In the genomic region with DNA sequence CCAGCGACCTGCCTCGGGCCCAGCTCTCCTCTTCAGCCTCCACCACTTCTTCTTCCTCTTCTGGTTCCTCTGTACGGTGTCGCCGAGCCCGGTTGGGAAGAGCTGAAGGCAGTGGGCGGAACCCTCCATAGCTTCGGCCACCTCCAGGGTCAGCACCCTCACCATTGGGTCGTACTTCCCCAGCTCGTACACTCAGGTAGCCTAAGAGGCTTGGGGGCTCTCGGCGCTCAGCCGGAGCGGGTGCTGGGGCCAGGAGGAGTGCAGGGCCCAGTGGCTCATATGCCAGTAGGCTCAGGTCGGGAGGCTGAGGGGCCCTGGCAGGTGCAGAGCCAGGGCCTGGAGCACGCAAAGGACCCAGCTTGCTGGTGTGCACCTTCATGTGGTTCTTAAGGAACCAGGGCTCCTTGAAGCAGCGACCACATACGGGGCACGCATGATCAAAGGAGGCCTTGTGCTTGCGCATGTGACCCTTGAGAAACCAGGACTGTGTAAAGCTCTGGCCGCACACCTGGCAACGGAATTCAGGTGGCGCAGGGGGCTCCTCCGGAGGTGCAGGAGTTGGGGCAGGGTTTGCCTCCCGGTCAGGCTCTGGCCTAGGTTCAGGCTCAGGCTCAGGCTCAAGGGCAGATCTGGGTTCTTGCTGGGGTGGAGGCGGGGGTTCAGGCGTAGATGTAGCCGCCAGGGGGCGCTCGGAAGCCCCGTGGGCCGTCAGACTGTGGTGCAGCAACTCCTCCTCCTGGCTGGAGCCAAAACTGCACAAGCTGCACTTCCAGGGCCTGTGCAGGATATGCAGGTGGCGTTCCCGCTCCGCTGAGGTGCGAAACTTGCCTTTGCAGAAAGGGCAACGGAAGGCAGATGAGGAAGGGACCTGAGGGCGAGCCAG, we compare ENCODE assay signal across 8 mouse cellular contexts. TPM values are rescaled to one million over a fixed set of nuclear protein-coding genes. Genes with fewer than 3 reads are reported as not detected.
DNase-seq lines count a peak whose midpoint lies in the region; ATAC-seq lines count a peak whose summit lies in the region.

No protein-coding gene starts in this region.

- peak; percentile 81 for DNase-seq in 416B (ENCODE audit: low read depth)
- peak; percentile 78 to 85 for DNase-seq in adrenal gland, postnatal 4 days (ENCODE audit: low spot score in 2 of 2)
- peak; percentile 89 for DNase-seq in embryonic facial prominence, embryonic 14.5 days (ENCODE audit: low spot score)
- peak; percentile 88 for DNase-seq in heart, adult 8-10 months (ENCODE audit: low spot score)
- DNase-seq in kidney, adult 8-10 months = peak; percentile 84 to 93
- peak; percentile 63 to 82 for DNase-seq in monocyte, adult 2 months (ENCODE audit: low read depth in 1 of 2, low spot score in 2 of 2)
- DNase-seq in spleen, postnatal 10 days (ENCODE audit: low spot score in 2 of 2) = peak; percentile 90 to 94

- peaks cover 50% of the 10 kb centered on the region for H3K36me3 ChIP-seq in embryonic facial prominence, embryonic 14.5 days (ENCODE audit: control insufficient read depth, insufficient read depth, low read length)
- peaks cover 52% of the 10 kb centered on the region for H3K36me3 ChIP-seq in limb, embryonic 15.5 days

- H3K9me3 ChIP-seq in embryonic facial prominence, embryonic 14.5 days (ENCODE audit: control insufficient read depth, low read length) = no peaks in the 10 kb centered on the region
- no peaks in the 10 kb centered on the region for H3K9me3 ChIP-seq in limb, embryonic 15.5 days

- H3K4me1 ChIP-seq in embryonic facial prominence, embryonic 14.5 days (ENCODE audit: control insufficient read depth, insufficient read depth, low read length) = peaks cover 12% of the 10 kb centered on the region
- H3K4me1 ChIP-seq in limb, embryonic 15.5 days = peaks cover 32% of the 10 kb centered on the region

- ATAC-seq in embryonic facial prominence, embryonic 14.5 days (ENCODE audit: low read depth) = peak; percentile 65
- peak; percentile 38; the same call in 1 of the 2 replicates for ATAC-seq in limb, embryonic 15.5 days (ENCODE audit: insufficient number of reproducible peaks, low FRiP score, low TSS enrichment, low read depth)

- H3K4me3 ChIP-seq in embryonic facial prominence, embryonic 14.5 days (ENCODE audit: low read depth, low read length) = no peak overlapping the region
- peak overlapping the region; percentile 7; the same call in 1 of the 2 replicates for H3K4me3 ChIP-seq in limb, embryonic 15.5 days

- no peak overlapping the region for H3K27ac ChIP-seq in embryonic facial prominence, embryonic 14.5 days (replicated peaks; ENCODE audit: low read depth, low read length)
- no peak overlapping the region for H3K27ac ChIP-seq in limb, embryonic 15.5 days

- no peaks in the 10 kb centered on the region for H3K27me3 ChIP-seq in embryonic facial prominence, embryonic 14.5 days (replicated peaks; ENCODE audit: control insufficient read depth, insufficient read depth, low read length)
- no peaks in the 10 kb centered on the region for H3K27me3 ChIP-seq in limb, embryonic 15.5 days

- H3K4me2 ChIP-seq in embryonic facial prominence, embryonic 14.5 days (ENCODE audit: low read depth, low read length) = peak overlapping the region; percentile 42
- peak overlapping the region; percentile 30 for H3K4me2 ChIP-seq in limb, embryonic 15.5 days

- peak overlapping the region; percentile 30; the same call in 1 of the 2 replicates for H3K9ac ChIP-seq in embryonic facial prominence, embryonic 14.5 days (ENCODE audit: low read depth, low read length)
- H3K9ac ChIP-seq in limb, embryonic 15.5 days = no peak overlapping the region

- WGBS in embryonic facial prominence, embryonic 14.5 days = 60% methylated on average over 33 of the region's 38 CpGs
- 55% methylated on average over 38 of the region's 38 CpGs for WGBS in limb, embryonic 15.5 days

RNA-seq across cellular contexts. Expression of a gene that starts 6.9 kb away (rescaled TPM):
- total RNA-seq in adrenal gland, postnatal 4 days (2021) = 1 to 10 TPM; 1.6 to 3.6 TPM
- polyA plus RNA-seq in embryonic facial prominence, embryonic 14.5 days (2014; fragmentation: Nextera tagmentation; extraction: Ambion mirVana) = 0.64 and 0.82 TPM in 2 replicates
- total RNA-seq in heart, adult 8-10 months (2022) = 1 to 10 TPM; 1.6 to 4.4 (median 2.5) TPM
- polyA plus RNA-seq in limb, embryonic 15.5 days (2015; fragmentation: Nextera tagmentation; extraction: Ambion mirVana) = 0.29 and 0.37 TPM in 2 replicates

RNA-seq across cellular contexts. Expression of a gene that starts 12.0 kb away (rescaled TPM):
- total RNA-seq in adrenal gland, postnatal 4 days (2021) = 10 to 100 TPM; 84.4 to 84.6 TPM
- polyA plus RNA-seq in embryonic facial prominence, embryonic 14.5 days (2014; fragmentation: Nextera tagmentation; extraction: Ambion mirVana) = 21.4 and 25.2 TPM in 2 replicates
- 10 to 100 TPM; 22.5 to 29.9 (median 24.6) TPM for total RNA-seq in heart, adult 8-10 months (2022)
- polyA plus RNA-seq in limb, embryonic 15.5 days (2015; fragmentation: Nextera tagmentation; extraction: Ambion mirVana) = 26.7 and 27.5 TPM in 2 replicates

RNA-seq across cellular contexts. Expression of a gene that starts 24.0 kb away (rescaled TPM):
- 100 to 1,000 TPM; 102 to 110 TPM for total RNA-seq in adrenal gland, postnatal 4 days (2021)
- 113 and 128 TPM in 2 replicates for polyA plus RNA-seq in embryonic facial prominence, embryonic 14.5 days (2014; fragmentation: Nextera tagmentation; extraction: Ambion mirVana)
- 10 to 100 TPM; 20.4 to 31.0 (median 24.0) TPM for total RNA-seq in heart, adult 8-10 months (2022)
- 126 and 149 TPM in 2 replicates for polyA plus RNA-seq in limb, embryonic 15.5 days (2015; fragmentation: Nextera tagmentation; extraction: Ambion mirVana)

RNA-seq across cellular contexts. Expression of a gene that starts 33.7 kb away (rescaled TPM):
- total RNA-seq in adrenal gland, postnatal 4 days (2021) = not detected
- polyA plus RNA-seq in embryonic facial prominence, embryonic 14.5 days (2014; fragmentation: Nextera tagmentation; extraction: Ambion mirVana) = not detected in 2 replicates
- total RNA-seq in heart, adult 8-10 months (2022) = not detected
- not detected in 2 replicates for polyA plus RNA-seq in limb, embryonic 15.5 days (2015; fragmentation: Nextera tagmentation; extraction: Ambion mirVana)
